ENCODE assay signal across 19 mouse cellular contexts in the genomic region with DNA sequence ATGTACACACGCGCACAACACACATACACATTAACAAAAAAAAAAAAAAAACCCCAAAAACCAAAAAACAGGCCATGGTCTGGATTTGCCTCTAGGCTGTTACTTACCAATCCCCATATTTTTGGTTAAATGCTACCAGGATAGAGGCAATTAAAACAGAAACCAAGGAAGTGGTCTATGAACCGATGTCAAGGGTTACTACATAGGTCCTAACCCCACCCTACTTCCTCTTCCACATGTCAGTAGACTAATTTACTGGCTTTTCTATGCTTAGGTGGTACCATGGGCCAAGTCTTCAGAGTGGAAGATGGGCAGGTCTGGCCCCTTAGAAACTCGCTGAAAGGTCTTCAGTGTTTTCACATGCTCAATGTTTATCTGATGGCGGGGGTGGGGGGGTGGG. TPM values are rescaled to one million over a fixed set of nuclear protein-coding genes. Genes with fewer than 3 reads are reported as not detected.
A peak's percentile ranks its signal among the peaks of the same experiment; 100 is the strongest.
DNase-seq lines count a peak whose midpoint lies in the region; ATAC-seq and TF ChIP-seq lines count a peak whose summit lies in the region.
"Had no signal": no experiment of that assay in that cellular context is flagged by ENCODE, and none has a peak within 500 bp of the region (broad histone marks: within the 10 kb centered on the region; RNA-seq: fewer than 3 reads in every experiment).

No protein-coding gene starts in this region.

- in situ Hi-C loops in CH12.LX (cut with MboI; ENCODE audit: low pct_ligation_motif_present, low pct_unique_long_range_greater_than_20kb, low sequenced_read_pairs): no loop called here

- no peaks in the 10 kb centered on the region for H3K9me3 ChIP-seq in CH12.LX (replicated peaks; ENCODE audit: low read length)
- H3K9me3 ChIP-seq: embryonic facial prominence, embryonic 12.5 days; forebrain, embryonic 12.5 days; heart, embryonic 13.5 days; hindbrain, embryonic 12.5 days had no signal

- TF ChIP-seq EP300 in CH12.LX (IDR thresholded peaks at IDR 0.05; ENCODE audit: low read length): no peak

- no peak for TF ChIP-seq CTCF in CH12.LX (conservative IDR thresholded peaks at IDR 0.05 in 1 of 2, IDR thresholded peaks at IDR 0.05 in 1 of 2; ENCODE audit: low read depth in 2 of 2, low read length in 2 of 2)
- TF ChIP-seq CTCF in layer of hippocampus, adult 2 months (conservative IDR thresholded peaks at IDR 0.05): no peak

- 0 out of 2 replicates have a peak overlapping the region, but pooled peaks have one; percentile 9 for H3K4me2 ChIP-seq in CH12.LX (ENCODE audit: insufficient read depth, low read depth, poor library complexity, severe bottlenecking)
- H3K4me2 ChIP-seq: embryonic facial prominence, embryonic 12.5 days; forebrain, embryonic 12.5 days; heart, embryonic 13.5 days; hindbrain, embryonic 12.5 days had no signal

- DNase-seq in 416B (ENCODE audit: low read depth) (peak; percentile 57), CH12.LX (ENCODE audit: extremely low read depth) (no peak)
- DNase-seq in layer of hippocampus, adult 2 months (ENCODE audit: low spot score in 2 of 2): no peak
- DNase-seq in cerebellum, adult 9-11 months: no peak
- DNase-seq in cerebellum, adult 8-10 months: no peak
- DNase-seq: adrenal gland, postnatal 10 days; cerebellum, adult 11 months; cerebellum, adult 9-10 months; gastrocnemius, postnatal 10 days; heart, postnatal 36 days; kidney, adult 8-10 months had no signal

- TF ChIP-seq RAD21 in CH12.LX (IDR thresholded peaks at IDR 0.05; ENCODE audit: low read depth, low read length): no peak

- peak; percentile 97 for ATAC-seq in granulocyte monocyte progenitor cell, adult 5-6 weeks (replicated peaks; ENCODE audit: poor library complexity, severe bottlenecking)
- peak; percentile 88 for ATAC-seq in megakaryocyte, adult 5-6 weeks (ENCODE audit: poor library complexity, severe bottlenecking)
- ATAC-seq: forebrain, embryonic 16.5 days; hindbrain, embryonic 16.5 days had no signal

- no peaks in the 10 kb centered on the region for H3K27me3 ChIP-seq in CH12.LX (replicated peaks)
- H3K27me3 ChIP-seq: embryonic facial prominence, embryonic 12.5 days; heart, embryonic 13.5 days; hindbrain, embryonic 12.5 days had no signal

- H3K9ac ChIP-seq in CH12.LX (ENCODE audit: insufficient read depth, low read depth): no peak overlapping the region
- H3K9ac ChIP-seq: embryonic facial prominence, embryonic 12.5 days; forebrain, embryonic 12.5 days; heart, embryonic 13.5 days; hindbrain, embryonic 12.5 days had no signal

- no peaks in the 10 kb centered on the region for H3K79me2 ChIP-seq in CH12.LX (replicated peaks; ENCODE audit: control insufficient read depth, extremely low read depth, insufficient read depth, poor library complexity, severe bottlenecking)

- TF ChIP-seq POLR2A in CH12.LX (IDR thresholded peaks at IDR 0.05; ENCODE audit: low read depth, low read length): no peak

- H3K4me3 ChIP-seq in CH12.LX (replicated peaks in 1 of 3; ENCODE audit: low read depth in 2 of 3, low read length in 2 of 3, poor library complexity in 1 of 3): no peak overlapping the region
- no peak overlapping the region for H3K4me3 ChIP-seq in layer of hippocampus, adult 2 months
- H3K4me3 ChIP-seq: embryonic facial prominence, embryonic 12.5 days; forebrain, embryonic 12.5 days; heart, embryonic 13.5 days; hindbrain, embryonic 12.5 days had no signal

- dilution Hi-C loops in CH12.LX (cut with MboI; ENCODE audit: extremely low pct_ligation_motif_present, extremely low pct_unique_long_range_greater_than_20kb, low sequenced_read_pairs): no loop called here

- H3K4me1 ChIP-seq in CH12.LX (ENCODE audit: control insufficient read depth in 1 of 2, insufficient read depth in 2 of 2): no peaks in the 10 kb centered on the region
- H3K4me1 ChIP-seq: embryonic facial prominence, embryonic 12.5 days; forebrain, embryonic 12.5 days; heart, embryonic 13.5 days; hindbrain, embryonic 12.5 days had no signal

- no peaks in the 10 kb centered on the region for H3K36me3 ChIP-seq in CH12.LX (replicated peaks in 1 of 2; ENCODE audit: control insufficient read depth in 1 of 2, insufficient read depth in 1 of 2, low read length in 1 of 2)
- H3K36me3 ChIP-seq: embryonic facial prominence, embryonic 12.5 days; forebrain, embryonic 12.5 days; heart, embryonic 13.5 days; hindbrain, embryonic 12.5 days had no signal

- no peak overlapping the region for H3K27ac ChIP-seq in CH12.LX (ENCODE audit: insufficient read depth, low read depth)
- no peak overlapping the region for H3K27ac ChIP-seq in layer of hippocampus, adult 2 months
- H3K27ac ChIP-seq: embryonic facial prominence, embryonic 12.5 days; forebrain, embryonic 12.5 days; heart, embryonic 13.5 days; hindbrain, embryonic 12.5 days had no signal

TF ChIP-seq in CH12.LX, 34 proteins besides CTCF, POLR2A, EP300 and RAD21:
- TF ChIP-seq TCF12 (IDR thresholded peaks at IDR 0.05; ENCODE audit: low read depth, low read length): no peak
- TF ChIP-seq POLR2AphosphoS2 (IDR thresholded peaks at IDR 0.05; ENCODE audit: low read depth, low read length): no peak
- TF ChIP-seq HCFC1 (IDR thresholded peaks at IDR 0.05; ENCODE audit: low read depth, low read length): no peak
- TF ChIP-seq SMC3 (IDR thresholded peaks at IDR 0.05; ENCODE audit: low read depth, low read length): no peak
- no peak for TF ChIP-seq JUND (conservative IDR thresholded peaks at IDR 0.05; ENCODE audit: low read depth, low read length)
- TF ChIP-seq JUN (IDR thresholded peaks at IDR 0.05; ENCODE audit: insufficient read depth, low read depth, low read length): no peak
- TF ChIP-seq E2F4 (IDR thresholded peaks at IDR 0.05; ENCODE audit: insufficient replicate concordance, low read depth, low read length): no peak
- TF ChIP-seq MXI1 (IDR thresholded peaks at IDR 0.05; ENCODE audit: low read depth, low read length): no peak
- TF ChIP-seq ZKSCAN1 (IDR thresholded peaks at IDR 0.05; ENCODE audit: borderline replicate concordance, low read depth, low read length): no peak
- TF ChIP-seq TBP (conservative IDR thresholded peaks at IDR 0.05; ENCODE audit: low read depth, low read length): no peak
- no peak for TF ChIP-seq USF1 (IDR thresholded peaks at IDR 0.05; ENCODE audit: low read depth, low read length)
- TF ChIP-seq USF2 (conservative IDR thresholded peaks at IDR 0.05; ENCODE audit: low read depth, low read length): no peak
- TF ChIP-seq ZNF384 (IDR thresholded peaks at IDR 0.05; ENCODE audit: low read depth, low read length): no peak
- no peak for TF ChIP-seq MAFK (IDR thresholded peaks at IDR 0.05; ENCODE audit: insufficient replicate concordance, low read length)
- no peak for TF ChIP-seq ZC3H11A (IDR thresholded peaks at IDR 0.05; ENCODE audit: low read depth, low read length)
- no peak for TF ChIP-seq CHD1 (IDR thresholded peaks at IDR 0.05; ENCODE audit: low read depth, low read length)
- no peak for TF ChIP-seq ETS1 (conservative IDR thresholded peaks at IDR 0.05; ENCODE audit: low read depth, low read length)
- TF ChIP-seq MEF2A (IDR thresholded peaks at IDR 0.05; ENCODE audit: borderline replicate concordance, low read depth, low read length): no peak
- no peak for TF ChIP-seq SIN3A (IDR thresholded peaks at IDR 0.05; ENCODE audit: low read length)
TF ChIP-seq in CH12.LX: peak in this region for 0.

RNA-seq across cellular contexts. Expression of gene Lgalsl, which starts 24.2 kb away (rescaled TPM):
- total RNA-seq in CH12.LX (2012; rRNA removed) (8.1 and 9.9 TPM in 2 replicates), CH12.LX (2014; rRNA removed) (22.7 and 26.5 TPM in 2 replicates)
- 16.4 and 16.9 TPM in 2 replicates for polyA plus RNA-seq in CH12.LX (2012; ENCODE audit: insufficient read length, low read depth)
- total RNA-seq in granulocyte monocyte progenitor cell, adult 5-6 weeks (2014; fragmentation: Nextera tagmentation): 4.4 and 8.2 TPM in 2 replicates
- total RNA-seq in granulocyte monocyte progenitor cell, adult 5-6 weeks (2017): 5.9 and 7.2 TPM in 2 replicates
- total RNA-seq in megakaryocyte, adult 5-6 weeks (2015): 2.2 and 3.6 TPM in 2 replicates
- 1.4 and 2.8 TPM in 2 replicates for total RNA-seq in megakaryocyte, adult 5-6 weeks (2017)
- total RNA-seq in layer of hippocampus, adult 2 months (2021): 10 to 100 TPM; 75.8 to 76.3 TPM
